Mouse (Mus musculus) adrenal gland, adult 8-10 months (tissue): ENCODE data around the gene Vsig10l. TPM values are rescaled to one million over a fixed set of nuclear protein-coding genes. Genes with fewer than 3 reads are reported as not detected.

ENCODE experiments used
- DNase-seq: peaks from one replicate; pipeline ENCODE4 v3.0.0; 2022
- total RNA-seq, 4 experiments: library from RNA; stranded (reverse); gene quantifications; 2 replicates each; pipeline ENCODE4 v1.2.4; 2022

Gene Vsig10l
- total RNA-seq, 4 experiments from 2014 or later = 1.3 to 4.3 (median 3.1) TPM

GRCm38 (mm10) chr7:43454371-43454770 is 8.6 kb upstream of the Vsig10l start:
- DNase-seq = no peak

- DNase-seq = no peak
Observed at GRCm38 (mm10) chr7:43463976-43464375, 1.0 kb downstream of the Vsig10l start.

DNA sequence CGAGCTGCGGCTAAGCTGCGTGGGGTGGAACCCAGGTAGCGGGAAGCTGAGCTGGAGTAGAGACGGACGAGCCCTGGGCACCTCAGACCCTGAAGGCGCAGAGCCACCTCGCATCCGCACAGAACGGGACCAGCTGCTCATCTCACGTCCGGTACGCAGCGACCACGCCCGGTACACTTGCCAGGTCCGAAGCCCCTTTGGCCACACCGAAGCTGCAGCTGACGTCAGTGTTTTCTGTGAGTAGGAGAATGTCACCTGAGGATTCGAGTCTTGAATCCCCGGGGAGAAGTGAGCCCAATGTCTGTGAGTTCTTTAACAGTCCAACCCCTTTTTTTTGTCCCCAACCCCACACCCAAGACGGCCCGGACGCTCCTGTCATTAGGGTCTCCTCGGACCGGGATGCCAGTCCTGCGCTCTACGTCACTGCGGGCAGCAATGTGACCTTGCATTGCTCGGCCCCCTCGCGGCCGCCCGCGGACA is 2.0 kb downstream of the Vsig10l start:
- no peak for DNase-seq

GRCm38 (mm10) chr7:43465344-43466098 is 2.6 kb downstream of the Vsig10l start:
- peak; percentile 85 for DNase-seq

DNA sequence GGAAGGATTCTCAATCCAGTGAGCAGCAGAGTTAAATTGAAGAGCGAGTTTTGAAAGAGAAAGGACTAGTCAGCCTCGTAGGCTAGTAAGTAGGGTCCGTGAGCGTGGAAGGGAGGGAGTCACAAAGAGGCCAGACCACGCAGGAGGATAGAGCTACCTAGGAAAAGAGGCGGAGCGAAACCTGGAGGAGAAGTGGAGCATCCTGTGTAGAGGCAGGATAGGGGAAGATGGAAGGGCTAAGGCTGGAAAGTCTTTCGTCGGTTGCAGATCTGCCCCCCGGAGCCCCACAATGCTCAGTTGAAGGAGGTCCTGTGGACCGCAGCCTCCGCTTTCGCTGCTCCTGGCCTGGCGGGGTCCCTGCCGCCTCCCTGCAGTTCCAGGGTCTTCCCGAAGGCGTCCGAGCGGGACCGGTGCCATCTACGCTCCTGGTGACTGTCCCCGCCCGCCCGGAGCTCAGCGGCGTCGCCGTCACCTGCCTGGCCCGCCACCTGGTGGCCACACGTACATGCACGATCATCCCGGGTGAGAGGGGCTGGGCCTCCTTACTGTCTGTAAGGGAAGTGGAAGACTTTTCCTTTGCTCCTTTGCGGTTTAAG is 3.2 kb downstream of the Vsig10l start:
- DNase-seq = peak; percentile 63

DNA sequence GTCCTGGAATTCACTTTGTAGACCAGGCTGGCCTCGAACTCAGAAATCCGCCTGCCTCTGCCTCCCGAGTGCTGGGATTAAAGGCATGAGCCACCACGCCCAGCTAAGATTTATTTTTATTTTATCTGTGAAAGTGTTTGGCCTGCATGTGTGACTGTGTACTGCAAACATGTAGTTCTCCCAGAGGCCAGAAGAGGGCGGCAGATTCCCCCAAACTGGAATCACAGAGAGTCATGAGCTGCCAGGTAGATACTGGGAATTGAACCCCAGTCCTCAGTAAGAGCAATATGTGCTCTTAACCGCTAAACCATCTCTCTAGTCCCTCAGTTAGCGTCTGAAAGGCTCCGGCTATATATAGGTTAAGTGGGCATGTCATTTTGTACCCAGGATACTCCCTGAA is 7.4 kb downstream of the Vsig10l start:
- no peak for DNase-seq

DNA sequence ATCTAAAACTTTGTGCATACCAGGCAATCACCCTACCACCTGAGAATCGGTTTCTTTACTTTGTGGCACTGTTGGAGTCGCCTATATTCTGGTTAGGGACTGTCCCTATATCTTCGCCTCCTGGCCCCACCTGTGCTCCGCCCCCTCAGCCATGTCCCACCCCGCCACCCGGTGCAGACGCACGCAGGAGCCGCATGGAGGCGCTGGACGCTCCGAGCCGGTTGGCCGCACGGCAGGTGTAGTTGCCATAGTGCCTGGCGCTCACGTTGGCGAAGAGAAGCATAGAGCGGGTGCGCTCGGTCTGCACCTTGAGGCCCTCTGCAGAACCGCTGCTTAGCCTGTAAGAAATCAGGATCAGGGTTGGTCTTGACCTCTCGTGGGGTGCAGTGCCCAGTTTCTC is 12.8 kb downstream of the Vsig10l start:
- no peak for DNase-seq

- no peak for DNase-seq
Observed at GRCm38 (mm10) chr7:43476376-43476775, 13.4 kb downstream of the Vsig10l start.

DNA sequence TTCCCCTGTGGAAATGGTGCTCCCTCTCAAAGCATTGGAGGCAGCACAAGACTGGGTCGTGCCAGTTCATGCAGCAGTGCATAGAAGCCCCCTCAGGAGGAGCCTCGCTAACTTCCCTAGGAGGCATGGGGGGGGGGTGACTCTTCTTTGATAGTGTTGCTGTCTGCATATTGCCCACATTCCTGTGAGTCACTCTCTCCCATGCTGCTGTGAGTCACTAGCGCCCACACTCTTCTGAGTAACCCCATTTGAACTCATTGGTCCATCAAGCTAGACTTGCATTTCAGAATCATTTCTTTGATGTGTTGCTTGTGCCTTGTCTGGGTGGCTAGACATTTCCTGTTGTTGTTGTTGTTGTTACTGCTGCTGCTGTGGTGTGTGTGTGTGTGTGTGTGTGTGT is 18.2 kb downstream of the Vsig10l start:
- DNase-seq = no peak

DNA sequence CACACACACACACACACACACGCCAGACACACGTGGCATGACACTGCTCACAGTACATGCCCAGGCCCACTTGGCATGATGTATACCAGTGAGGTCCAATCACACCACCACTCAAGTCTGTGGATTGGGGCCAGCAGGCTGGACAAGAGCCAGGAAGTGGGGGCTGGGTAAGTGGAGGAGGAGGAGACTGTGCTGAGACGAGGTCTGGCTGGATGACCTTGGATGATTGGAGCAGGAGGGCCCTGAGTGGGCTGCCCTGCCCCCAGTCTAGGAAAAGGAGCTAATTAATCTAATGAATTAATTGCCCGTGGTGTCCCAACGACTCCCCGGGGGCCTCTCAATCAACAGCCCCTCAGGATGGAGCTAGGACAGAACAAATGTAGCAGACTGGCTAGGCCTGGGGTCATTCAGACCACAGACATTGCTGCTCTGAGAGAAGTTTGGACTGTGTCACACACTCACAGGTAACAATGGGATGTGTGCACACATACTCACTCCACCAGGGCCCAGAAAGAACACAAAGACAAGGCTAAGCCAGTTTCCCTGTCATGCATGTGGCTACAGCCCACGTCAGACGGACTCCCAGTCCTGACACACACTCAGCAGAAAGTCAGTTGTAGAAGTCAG is 19.3 kb downstream of the Vsig10l start:
- DNase-seq = no peak

- DNase-seq = no peak
Observed at GRCm38 (mm10) chr7:43483236-43483635, 20.3 kb downstream of the Vsig10l start.

- DNase-seq = no peak
Observed at GRCm38 (mm10) chr7:43488646-43489045, 25.7 kb downstream of the Vsig10l start.

GRCm38 (mm10) chr7:43489631-43490125 is 26.7 kb downstream of the Vsig10l start, which contains the start of gene Iglon5:
TSS of gene Iglon5 (minus strand) at chr7:43490075.
- no peak for DNase-seq

DNA sequence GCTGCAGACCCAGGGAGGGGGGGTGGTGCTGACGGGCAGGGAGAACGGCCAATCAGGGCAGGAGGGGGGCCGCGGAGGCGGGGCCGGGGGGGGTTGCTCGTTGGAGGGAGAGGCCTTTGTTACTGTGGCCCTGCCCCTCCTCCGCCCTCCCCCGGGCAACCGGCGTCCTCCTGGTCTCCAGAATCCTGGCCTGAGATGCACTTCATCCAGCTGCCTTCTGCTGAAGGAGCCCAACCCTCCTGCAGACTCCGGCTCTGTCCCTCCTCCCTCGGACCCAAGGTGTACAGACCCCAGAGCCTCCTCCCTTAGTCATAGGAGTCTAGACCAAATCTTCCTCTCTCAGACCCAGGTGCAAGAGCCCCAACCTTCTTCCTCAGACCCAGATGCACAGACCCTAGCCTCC is 27.2 kb downstream of the Vsig10l start:
- DNase-seq = no peak

DNA sequence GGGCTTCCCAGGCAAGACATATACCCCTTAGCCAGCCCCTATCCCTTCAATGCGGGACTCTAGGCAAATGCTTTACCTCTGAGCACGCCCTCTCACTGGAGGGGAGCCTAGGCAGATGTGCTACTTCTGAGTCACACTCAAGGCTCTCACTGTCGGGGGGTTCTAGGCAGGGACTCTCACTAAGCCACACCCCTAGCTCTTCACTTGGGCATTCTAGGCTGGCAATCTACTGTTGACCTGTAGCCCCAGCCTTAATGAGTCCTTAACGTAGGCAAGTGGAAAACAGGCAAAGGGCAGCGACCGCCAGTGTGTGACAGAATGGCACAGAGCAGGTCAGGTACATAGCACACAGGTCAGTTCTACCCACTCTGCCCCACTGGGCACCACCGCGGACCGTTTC is 27.9 kb downstream of the Vsig10l start:
- DNase-seq = no peak

DNA sequence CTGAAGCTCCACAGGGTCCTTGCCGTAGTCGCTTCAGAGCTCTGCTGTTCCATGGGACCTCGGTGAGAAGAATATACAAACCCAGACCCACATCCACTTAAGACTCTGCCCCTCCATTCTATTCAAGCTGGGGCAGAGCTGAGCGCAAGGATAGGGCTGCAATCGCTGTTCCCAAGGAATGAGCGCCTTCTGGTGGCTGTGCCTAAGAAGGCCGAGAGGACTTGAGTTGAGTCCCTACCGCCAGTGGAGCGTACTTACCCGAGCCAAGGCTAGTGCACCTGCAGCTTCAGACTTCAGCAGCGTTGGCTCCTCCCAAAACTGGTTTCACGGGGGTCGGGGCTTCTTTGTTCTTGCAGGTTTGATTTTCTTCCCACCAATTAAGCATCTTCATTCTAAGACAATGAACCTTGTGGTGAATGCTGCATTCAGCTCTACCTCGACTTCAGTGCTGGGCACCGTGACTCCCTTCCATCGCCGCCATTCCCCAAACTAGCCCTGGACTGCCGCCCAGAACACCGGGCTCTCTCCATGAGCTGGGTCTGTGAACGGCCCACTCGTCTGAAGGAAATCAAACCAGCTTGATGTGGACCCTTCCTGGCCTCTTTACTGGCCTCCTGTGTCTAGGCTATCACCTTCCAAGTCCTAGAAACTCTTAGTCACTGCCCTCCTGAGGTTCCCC is 32.5 kb downstream of the Vsig10l start:
- DNase-seq = peak; percentile 18

DNA sequence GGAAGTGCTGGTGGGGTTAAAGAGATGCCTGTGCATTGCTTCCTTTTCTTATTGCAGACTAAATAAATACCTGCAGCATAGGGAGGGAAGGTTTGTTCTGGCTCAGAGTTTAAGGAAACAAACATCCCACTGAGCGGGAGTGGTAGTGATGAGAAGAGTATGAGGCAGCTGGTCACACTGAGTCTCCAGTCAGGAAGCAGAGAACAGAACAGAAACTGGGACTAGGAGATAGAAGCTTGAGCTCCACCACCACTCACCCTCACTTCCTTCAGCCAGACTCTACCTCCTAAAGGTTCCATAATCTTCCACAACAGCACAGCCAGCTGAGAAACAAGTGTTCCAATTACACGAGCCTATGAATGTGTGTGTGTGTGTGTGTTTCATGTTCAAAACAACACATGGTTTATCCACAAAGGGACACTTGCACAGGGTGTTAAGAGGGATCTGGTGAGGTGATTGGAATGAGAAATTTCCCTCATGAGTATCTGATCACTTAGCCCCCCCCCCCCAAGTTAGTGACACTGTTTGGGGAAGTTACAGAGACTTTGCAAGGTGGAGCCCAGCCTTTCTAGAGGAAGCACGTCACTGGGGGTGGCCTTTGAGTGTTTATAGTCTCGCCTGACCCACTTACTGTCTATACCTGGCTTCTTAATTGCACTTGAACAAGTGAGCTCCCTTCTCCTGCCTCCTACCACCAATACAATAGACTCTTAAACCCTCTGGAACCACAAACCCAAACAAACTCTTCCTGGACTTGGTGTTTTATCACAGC is 48.9 kb downstream of the Vsig10l start:
- no peak for DNase-seq

GRCm38 (mm10) chr7:43512519-43512918 is 49.6 kb downstream of the Vsig10l start:
- no peak for DNase-seq

- no peak for DNase-seq
Observed at GRCm38 (mm10) chr7:43515076-43515475, 52.1 kb downstream of the Vsig10l start.

DNA sequence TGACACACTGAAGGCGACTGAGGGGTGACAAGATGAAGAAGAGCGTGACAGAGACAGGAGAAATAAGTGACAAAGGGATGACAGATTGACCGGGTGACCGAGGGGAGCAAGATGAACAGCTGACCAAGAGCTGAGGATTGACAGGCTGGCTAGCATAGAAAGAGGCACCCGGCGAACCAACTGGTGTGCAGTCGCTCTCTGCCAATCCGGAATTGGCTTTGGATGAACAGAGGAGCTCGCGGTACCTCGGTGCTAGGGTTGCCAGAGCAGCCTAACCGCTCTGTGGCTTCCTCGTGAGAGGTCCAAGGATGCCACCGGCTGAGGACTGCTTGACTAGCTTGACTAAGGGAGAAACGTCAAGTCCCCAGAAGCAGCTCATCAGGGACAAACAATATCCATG is 55.4 kb downstream of the Vsig10l start:
- DNase-seq = no peak
